Mouse (Mus musculus): ENCODE results near the gene Prr29. TPM values are rescaled to one million over a fixed set of nuclear protein-coding genes. Genes with fewer than 3 reads are reported as not detected.

Prr29 gene
- polyA plus RNA-seq, 1 experiment from 2014 or later = 1.00 TPM

DNA sequence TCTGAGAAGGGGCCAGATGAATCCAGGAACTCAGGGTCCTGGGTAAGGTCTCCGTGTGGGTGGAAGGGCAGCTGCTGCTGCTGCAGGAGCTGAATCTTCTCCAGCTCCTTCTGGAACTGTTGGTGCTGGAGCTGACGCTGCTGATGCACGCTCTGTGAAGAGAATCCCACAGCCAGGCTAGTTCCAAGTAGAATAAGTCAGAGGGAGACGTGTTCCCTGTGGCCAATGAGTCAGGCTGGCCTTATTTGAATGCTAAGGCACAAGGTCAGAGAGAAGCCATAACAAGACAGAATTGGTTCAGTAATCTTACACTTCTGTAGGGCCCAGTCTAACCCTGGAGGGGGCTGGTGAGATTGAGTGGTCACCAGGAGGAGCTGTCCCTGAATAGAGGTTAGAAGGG lies 44.7 kb downstream of the Prr29 start:
- H3K27me3 ChIP-seq (ENCODE audit: control insufficient read depth, insufficient read depth, low read length) = no peaks in the 10 kb centered on the region
- H3K9me3 ChIP-seq (replicated peaks; ENCODE audit: control insufficient read depth, low read length) = no peaks in the 10 kb centered on the region
- no peaks in the 10 kb centered on the region for H3K4me1 ChIP-seq (ENCODE audit: control insufficient read depth, insufficient read depth, low read length)
- ATAC-seq (replicated peaks; ENCODE audit: extremely low read depth, insufficient read depth, low FRiP score) = no peak
- no peak overlapping the region for H3K4me3 ChIP-seq (ENCODE audit: low read length)
- WGBS = 72% methylated on average over 4 of the region's 4 CpGs
- no peak overlapping the region for H3K4me2 ChIP-seq (ENCODE audit: low read depth, low read length)
- no peak overlapping the region for H3K9ac ChIP-seq (ENCODE audit: low read length)
- H3K27ac ChIP-seq (ENCODE audit: low read length) = no peak overlapping the region
- peaks cover 11% of the 10 kb centered on the region for H3K36me3 ChIP-seq (ENCODE audit: control insufficient read depth, insufficient read depth)

DNA sequence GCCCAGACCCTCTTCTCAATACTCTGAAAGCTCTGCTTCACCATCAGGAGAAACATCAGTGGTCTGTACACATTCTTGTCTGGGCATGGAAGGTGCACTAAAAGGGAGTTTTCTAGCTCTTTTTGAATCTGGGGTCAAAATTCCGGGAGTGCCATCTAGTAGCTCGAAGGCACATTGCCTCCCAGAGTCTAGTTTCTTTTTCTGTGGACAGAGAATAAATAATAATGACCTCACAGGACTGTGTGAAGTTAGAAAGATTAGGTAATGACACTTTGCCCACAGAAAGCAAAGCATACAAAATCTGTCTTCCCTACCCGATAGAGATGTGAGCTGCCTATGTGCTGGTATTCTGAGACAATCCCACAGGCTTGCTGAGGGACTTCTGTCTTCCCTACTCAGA lies 45.2 kb downstream of the Prr29 start:
- 79% methylated on average over 3 of the region's 3 CpGs for WGBS
- peaks cover 8% of the 10 kb centered on the region for H3K36me3 ChIP-seq (ENCODE audit: control insufficient read depth, insufficient read depth)
- ATAC-seq (replicated peaks; ENCODE audit: extremely low read depth, insufficient read depth, low FRiP score) = no peak
- H3K4me2 ChIP-seq (ENCODE audit: low read depth, low read length) = no peak overlapping the region
- H3K4me3 ChIP-seq (ENCODE audit: low read length) = no peak overlapping the region
- no peak overlapping the region for H3K9ac ChIP-seq (ENCODE audit: low read length)
- no peaks in the 10 kb centered on the region for H3K4me1 ChIP-seq (ENCODE audit: control insufficient read depth, insufficient read depth, low read length)
- no peaks in the 10 kb centered on the region for H3K9me3 ChIP-seq (replicated peaks; ENCODE audit: control insufficient read depth, low read length)
- H3K27me3 ChIP-seq (ENCODE audit: control insufficient read depth, insufficient read depth, low read length) = no peaks in the 10 kb centered on the region
- no peak overlapping the region for H3K27ac ChIP-seq (ENCODE audit: low read length)

DNA sequence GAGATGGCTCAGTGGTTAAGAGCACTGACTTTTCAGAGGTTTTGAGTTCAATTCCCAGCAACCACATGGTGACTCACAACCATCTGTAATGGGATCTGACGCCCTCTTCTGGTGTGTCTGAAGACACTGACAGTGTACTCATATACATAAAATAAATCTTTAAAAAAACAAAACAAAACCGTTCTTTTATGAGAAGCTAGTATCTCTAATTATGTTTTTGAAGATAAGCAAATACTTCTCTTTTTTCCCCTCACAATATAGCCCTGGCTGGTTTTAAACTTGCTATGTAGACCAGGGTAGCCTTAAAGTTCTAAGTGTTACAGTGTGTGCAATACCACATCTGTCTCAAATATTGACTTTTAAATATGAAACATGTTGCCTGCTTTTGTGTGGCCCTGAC lies 45.9 kb downstream of the Prr29 start:
- peaks cover 6% of the 10 kb centered on the region; the same call in 1 of the 2 replicates for H3K36me3 ChIP-seq (ENCODE audit: control insufficient read depth, insufficient read depth)
- no peak overlapping the region for H3K9ac ChIP-seq (ENCODE audit: low read length)

GRCm38 (mm10) chr11:106412641-106413360 lies 47.5 kb downstream of the Prr29 start:
- WGBS = 82% methylated on average over 3 of the region's 3 CpGs
- no peak for ATAC-seq (replicated peaks; ENCODE audit: extremely low read depth, insufficient read depth, low FRiP score)
- Histone ChIP-seq H3K4me3 (ENCODE audit: low read length) (no peak overlapping the region), H3K27ac (ENCODE audit: low read length) (no peak overlapping the region), H3K9ac (ENCODE audit: low read length) (no peak overlapping the region), H3K36me3 (ENCODE audit: control insufficient read depth, insufficient read depth) (peaks cover 2% of the 10 kb centered on the region; the same call in 1 of the 2 replicates), H3K9me3 (replicated peaks; ENCODE audit: control insufficient read depth, low read length) (no peaks in the 10 kb centered on the region), H3K4me2 (ENCODE audit: low read depth, low read length) (no peak overlapping the region), H3K27me3 (ENCODE audit: control insufficient read depth, insufficient read depth, low read length) (no peaks in the 10 kb centered on the region), H3K4me1 (ENCODE audit: control insufficient read depth, insufficient read depth, low read length) (no peaks in the 10 kb centered on the region; the same call in 1 of the 2 replicates)

More for the DNA sequence above, 45.9 kb downstream of the Prr29 start:
- no peaks in the 10 kb centered on the region for H3K9me3 ChIP-seq (replicated peaks; ENCODE audit: control insufficient read depth, low read length)
- no peak overlapping the region for H3K4me2 ChIP-seq (ENCODE audit: low read depth, low read length)
- no peaks in the 10 kb centered on the region for H3K27me3 ChIP-seq (ENCODE audit: control insufficient read depth, insufficient read depth, low read length)
- WGBS = 70% methylated on average over 2 of the region's 2 CpGs
- no peak overlapping the region for H3K27ac ChIP-seq (ENCODE audit: low read length)
- H3K4me1 ChIP-seq (ENCODE audit: control insufficient read depth, insufficient read depth, low read length) = no peaks in the 10 kb centered on the region; the same call in 1 of the 2 replicates
- no peak for ATAC-seq (replicated peaks; ENCODE audit: extremely low read depth, insufficient read depth, low FRiP score)
- no peak overlapping the region for H3K4me3 ChIP-seq (ENCODE audit: low read length)

DNA sequence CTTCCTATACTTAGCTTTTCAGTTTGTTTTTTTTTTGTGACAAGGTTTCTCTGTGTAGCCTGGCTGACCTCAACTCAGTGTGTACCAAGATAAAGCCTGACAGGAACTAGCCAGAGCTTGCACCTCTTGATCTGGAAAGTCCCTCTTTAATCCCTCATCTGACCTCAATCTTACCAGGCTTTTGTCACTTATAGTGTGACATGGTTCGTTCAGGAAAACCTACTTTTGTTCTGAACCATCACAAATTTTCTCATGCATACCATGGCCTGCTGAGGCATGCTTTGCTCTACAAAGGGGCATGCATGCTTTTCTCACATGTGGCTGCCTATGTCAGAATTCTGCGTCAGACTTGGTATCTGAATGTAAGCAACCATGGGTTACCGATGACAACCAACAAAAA lies 51.1 kb downstream of the Prr29 start:
- H3K4me3 ChIP-seq (ENCODE audit: low read length) = no peak overlapping the region
- ATAC-seq (replicated peaks; ENCODE audit: extremely low read depth, insufficient read depth, low FRiP score) = no peak
- no peak overlapping the region for H3K27ac ChIP-seq (ENCODE audit: low read length)
- H3K4me1 ChIP-seq (ENCODE audit: control insufficient read depth, insufficient read depth, low read length) = no peaks in the 10 kb centered on the region; the same call in 1 of the 2 replicates
- no peaks in the 10 kb centered on the region for H3K27me3 ChIP-seq (ENCODE audit: control insufficient read depth, insufficient read depth, low read length)
- H3K4me2 ChIP-seq (ENCODE audit: low read depth, low read length) = no peak overlapping the region
- H3K36me3 ChIP-seq (ENCODE audit: control insufficient read depth, insufficient read depth) = no peaks in the 10 kb centered on the region
- no peak overlapping the region for H3K9ac ChIP-seq (ENCODE audit: low read length)
- 64% methylated on average over 3 of the region's 3 CpGs for WGBS
- H3K9me3 ChIP-seq (replicated peaks; ENCODE audit: control insufficient read depth, low read length) = no peaks in the 10 kb centered on the region

GRCm38 (mm10) chr11:106417860-106418259 lies 52.6 kb downstream of the Prr29 start:
- WGBS = 83% methylated on average over 2 of the region's 2 CpGs
- ATAC-seq (replicated peaks; ENCODE audit: extremely low read depth, insufficient read depth, low FRiP score) = no peak

DNA sequence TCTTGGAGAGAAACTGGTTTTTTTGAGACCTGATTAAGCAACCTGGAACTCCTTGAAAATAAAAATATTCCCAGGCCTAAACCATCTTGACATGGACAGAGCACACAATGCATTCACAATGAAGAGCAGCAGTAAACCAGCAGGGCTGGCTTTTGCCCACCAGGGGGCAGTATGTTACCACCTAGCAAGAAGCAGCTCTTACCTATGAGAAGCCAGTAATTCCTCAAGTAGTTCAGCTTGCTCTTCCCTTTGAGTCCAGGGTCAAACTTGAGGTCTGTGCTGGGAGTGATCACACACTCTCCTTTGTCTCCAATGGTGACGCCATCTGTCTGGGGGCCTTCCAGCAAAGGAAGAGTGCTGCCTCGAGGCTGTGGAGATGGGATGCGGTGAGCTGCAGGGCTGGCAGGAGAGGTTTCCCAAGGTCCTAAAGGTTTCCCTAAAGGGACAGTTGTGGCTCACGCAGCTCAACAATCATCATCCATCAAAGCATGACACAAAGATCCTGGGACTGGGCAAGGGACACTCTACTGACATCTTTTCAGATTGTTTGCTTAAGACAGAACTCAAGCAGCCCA lies 53.4 kb downstream of the Prr29 start:
- peak; percentile 58 for ATAC-seq (replicated peaks; ENCODE audit: extremely low read depth, insufficient read depth, low FRiP score)
- WGBS = 39% methylated on average over 4 of the region's 4 CpGs
- no peak overlapping the region for H3K4me3 ChIP-seq (ENCODE audit: low read length)
- no peaks in the 10 kb centered on the region; the same call in 1 of the 2 replicates for H3K4me1 ChIP-seq (ENCODE audit: control insufficient read depth, insufficient read depth, low read length)
- H3K27me3 ChIP-seq (ENCODE audit: control insufficient read depth, insufficient read depth, low read length) = no peaks in the 10 kb centered on the region
- H3K4me2 ChIP-seq (ENCODE audit: low read depth, low read length) = no peak overlapping the region
- no peaks in the 10 kb centered on the region for H3K9me3 ChIP-seq (replicated peaks; ENCODE audit: control insufficient read depth, low read length)
- H3K27ac ChIP-seq (ENCODE audit: low read length) = no peak overlapping the region
- H3K36me3 ChIP-seq (ENCODE audit: control insufficient read depth, insufficient read depth) = no peaks in the 10 kb centered on the region
- no peak overlapping the region for H3K9ac ChIP-seq (ENCODE audit: low read length)

More at GRCm38 (mm10) chr11:106417860-106418259, 52.6 kb downstream of the Prr29 start:
- H3K36me3 ChIP-seq (ENCODE audit: control insufficient read depth, insufficient read depth) = no peaks in the 10 kb centered on the region
- no peak overlapping the region for H3K27ac ChIP-seq (ENCODE audit: low read length)
- no peaks in the 10 kb centered on the region for H3K27me3 ChIP-seq (ENCODE audit: control insufficient read depth, insufficient read depth, low read length)
- no peak overlapping the region for H3K9ac ChIP-seq (ENCODE audit: low read length)
- H3K4me3 ChIP-seq (ENCODE audit: low read length) = no peak overlapping the region
- no peak overlapping the region for H3K4me2 ChIP-seq (ENCODE audit: low read depth, low read length)
- no peaks in the 10 kb centered on the region; the same call in 1 of the 2 replicates for H3K4me1 ChIP-seq (ENCODE audit: control insufficient read depth, insufficient read depth, low read length)
- no peaks in the 10 kb centered on the region for H3K9me3 ChIP-seq (replicated peaks; ENCODE audit: control insufficient read depth, low read length)

DNA sequence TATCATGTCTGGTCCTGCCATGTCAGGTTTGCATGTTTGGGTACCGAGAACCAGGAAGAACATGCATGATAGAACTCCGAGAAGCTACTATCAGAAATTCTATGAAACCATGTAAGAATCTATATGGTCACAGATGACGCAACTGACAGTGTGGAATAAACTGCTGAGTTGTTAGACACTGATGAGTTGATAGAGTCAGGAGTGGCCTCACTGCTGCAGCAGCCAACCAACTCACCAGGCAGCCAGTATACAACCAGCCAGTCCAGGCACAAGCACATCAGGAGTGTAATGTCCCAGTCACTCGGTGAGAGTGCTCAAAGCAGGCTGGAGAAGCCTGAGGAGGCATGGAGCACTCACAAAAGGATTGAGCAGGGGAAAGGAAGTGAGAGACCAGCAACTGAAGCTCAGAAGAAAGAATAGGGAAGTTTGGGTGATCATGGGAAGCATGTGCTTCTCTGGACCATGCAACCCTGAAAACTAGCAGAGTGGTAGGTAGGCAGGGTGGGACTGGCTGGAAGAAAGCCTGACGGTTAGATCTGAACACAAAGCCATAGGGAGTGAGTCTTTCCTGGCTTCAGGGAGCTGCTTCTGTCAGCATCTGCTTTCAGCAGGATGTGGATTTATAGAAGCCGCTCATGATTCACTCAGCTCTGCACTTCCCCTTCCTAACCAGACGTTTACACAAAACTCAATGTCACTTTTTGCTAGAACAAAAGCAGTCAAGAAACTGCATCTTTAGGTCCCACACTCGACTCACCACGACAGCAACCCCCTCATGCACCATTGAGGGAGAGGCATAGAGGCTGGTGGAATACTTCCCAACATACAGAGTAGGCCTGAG lies 54.2 kb downstream of the Prr29 start:
- no peak overlapping the region for H3K9ac ChIP-seq (ENCODE audit: low read length)
- no peak for ATAC-seq (replicated peaks; ENCODE audit: extremely low read depth, insufficient read depth, low FRiP score)
- 63% methylated on average over 9 of the region's 9 CpGs for WGBS
- no peak overlapping the region for H3K4me3 ChIP-seq (ENCODE audit: low read length)
- H3K27ac ChIP-seq (ENCODE audit: low read length) = 0 out of 2 replicates have a peak overlapping the region, but pooled peaks have one; percentile 16
- H3K27me3 ChIP-seq (ENCODE audit: control insufficient read depth, insufficient read depth, low read length) = no peaks in the 10 kb centered on the region
- H3K4me2 ChIP-seq (ENCODE audit: low read depth, low read length) = no peak overlapping the region
- no peaks in the 10 kb centered on the region for H3K9me3 ChIP-seq (replicated peaks; ENCODE audit: control insufficient read depth, low read length)
- no peaks in the 10 kb centered on the region; the same call in 1 of the 2 replicates for H3K4me1 ChIP-seq (ENCODE audit: control insufficient read depth, insufficient read depth, low read length)
- no peaks in the 10 kb centered on the region for H3K36me3 ChIP-seq (ENCODE audit: control insufficient read depth, insufficient read depth)
